Mouse (Mus musculus) liver, embryonic 14.5 days (tissue): Measurements from ENCODE around the gene Snrk. TPM values are rescaled to one million over a fixed set of nuclear protein-coding genes. Genes with fewer than 3 reads are reported as not detected.

Experiments used
- ATAC-seq: fragments of 200-750 bp; cut with Nextera tagmentation; 2 replicates; pipeline ENCODE4 v1.8.0; 2017; ENCODE audit warnings: moderate number of reproducible peaks, mild to moderate bottlenecking, moderate library complexity; ENCODE audit not compliant: insufficient read depth
- DNase-seq, 3 experiments: peaks; one replicate each; pipeline ENCODE4 v3.0.0-alpha.2; 2012 to 2013; ENCODE audit warnings: low read depth in 3 of 3, low spot score in 3 of 3
- H3K27ac ChIP-seq: fragments of 300-500 bp; sonication (generic); 2 replicates; pipeline ENCODE4 v1.5.1; 2014; ENCODE audit warnings: moderate library complexity, mild to moderate bottlenecking, control low read depth, inconsistent platforms
- H3K27me3 ChIP-seq: fragments of 300-500 bp; sonication (generic); 2 replicates; pipeline ENCODE4 v1.6.1; 2014; ENCODE audit warnings: mild to moderate bottlenecking, low read length, moderate library complexity; ENCODE audit not compliant: control insufficient read depth, insufficient read depth
- H3K36me3 ChIP-seq: fragments of 300-500 bp; sonication (generic); replicated peaks from 2 replicates; pipeline ENCODE4 v1.6.1; 2014; ENCODE audit warnings: low read depth; ENCODE audit not compliant: control insufficient read depth, insufficient read depth
- H3K4me1 ChIP-seq, 2 experiments: fragments of 200-500 bp in 1 of 2; fragments of 300-500 bp in 1 of 2; sonication (generic) in 1 of 2; replicated peaks; 2 replicates each; pipeline ENCODE4 v1.6.1; 2012 to 2014; ENCODE audit warnings: antibody characterized with exemption in 1 of 2, inconsistent platforms in 1 of 2, low read length in 1 of 2; ENCODE audit not compliant: control insufficient read depth in 2 of 2, insufficient read depth in 2 of 2
- H3K4me2 ChIP-seq: fragments of 300-500 bp; sonication (generic); 2 replicates; pipeline ENCODE4 v1.6.1; 2014; ENCODE audit warnings: low read depth, mild to moderate bottlenecking, control low read depth, moderate library complexity
- H3K4me3 ChIP-seq, 2 experiments: fragments of 200-500 bp in 1 of 2; fragments of 300-500 bp in 1 of 2; sonication (generic) in 1 of 2; 2 replicates each; pipeline ENCODE4 v1.5.1; 2012 to 2014; ENCODE audit warnings: low read depth in 2 of 2, low read length in 2 of 2, mild to moderate bottlenecking in 2 of 2, control low read depth in 1 of 2, inconsistent platforms in 1 of 2, moderate library complexity in 1 of 2; ENCODE audit not compliant: insufficient read depth in 1 of 2
- H3K9ac ChIP-seq: fragments of 300-500 bp; sonication (generic); replicated peaks from 2 replicates; pipeline ENCODE4 v1.6.1; 2014; ENCODE audit warnings: mild to moderate bottlenecking, control low read depth, moderate library complexity
- H3K9me3 ChIP-seq: fragments of 300-500 bp; sonication (generic); 2 replicates; pipeline ENCODE4 v1.6.1; 2016; ENCODE audit warnings: low read length, mixed read lengths; ENCODE audit not compliant: control insufficient read depth
- CTCF ChIP-seq: IDR thresholded peaks from 2 replicates; pipeline ENCODE4 v1.5.1; 2016; ENCODE audit warnings: antibody characterized with exemption, low read depth, control low read depth
- EP300 ChIP-seq: IDR thresholded peaks from 2 replicates; pipeline ENCODE4 v1.6.1; 2016; ENCODE audit warnings: antibody characterized with exemption, low read depth
- whole genome bisulfite sequencing: fragments of 180-500 bp; shearing (Covaris S2); extraction: QIAGEN DNeasy Blood & Tissue Kit; methylation state at CpG from one replicate; pipeline ENCODE4 v1.1.7; 2014; ENCODE audit not compliant: insufficient replicate concordance; 5-methylcytosine and 5-hydroxymethylcytosine counted together
- polyA plus RNA-seq, 2 experiments: library from polyadenylated mRNA; depleted of rRNA in 1 of 2; stranded (reverse) in 1 of 2; unstranded in 1 of 2; fragments of >200 nt; fragmentation: Nextera tagmentation in 1 of 2; extraction: Ambion mirVana in 1 of 2; gene quantifications; 2 replicates each; pipeline versions ENCODE4 v1.2.1 to v1.2.3; 2012 to 2014

Gene Snrk
- polyA plus RNA-seq, 2 experiments = 10.4 to 12.9 TPM

- 48% methylated on average over 7 of the region's 7 CpGs for WGBS
- TF ChIP-seq CTCF = no peak
- no peak for TF ChIP-seq EP300
- ATAC-seq (peak; percentile 57; the same call in 1 of the 2 replicates), DNase-seq (no peak)
- H3K4me1 ChIP-seq = peaks cover 11 to 19% of the 10 kb centered on the region in 2 experiments
- H3K9ac ChIP-seq = no peak overlapping the region
- H3K9me3 ChIP-seq = no peaks in the 10 kb centered on the region
- no peaks in the 10 kb centered on the region for H3K36me3 ChIP-seq
- H3K27ac ChIP-seq = peak overlapping the region; percentile 1
- H3K27me3 ChIP-seq = no peaks in the 10 kb centered on the region
- no peak overlapping the region for H3K4me3 ChIP-seq
- no peak overlapping the region; the same call in 1 of the 2 replicates for H3K4me2 ChIP-seq
These were observed 12.7 kb upstream of the Snrk start for GRCm38 (mm10) chr9:122104285-122104829.

- Histone ChIP-seq H3K9ac (no peak overlapping the region), H3K4me3 (no peak overlapping the region), H3K36me3 (no peaks in the 10 kb centered on the region), H3K27me3 (no peaks in the 10 kb centered on the region; the same call in 1 of the 2 replicates), H3K4me1 (peaks cover 11 to 19% of the 10 kb centered on the region in 2 experiments), H3K9me3 (no peaks in the 10 kb centered on the region), H3K4me2 (no peak overlapping the region), H3K27ac (no peak overlapping the region)
- DNase-seq = no peak
- ATAC-seq = no peak
- WGBS = 42% methylated on average over 7 of the region's 7 CpGs
- TF ChIP-seq EP300 (no peak), CTCF (no peak)
These were observed 9.2 kb upstream of the Snrk start for GRCm38 (mm10) chr9:122107701-122108375.

GRCm38 (mm10) chr9:122109553-122110225 is 7.4 kb upstream of the Snrk start:
- H3K9ac ChIP-seq = no peak overlapping the region
- DNase-seq = no peak
- TF ChIP-seq CTCF (no peak), EP300 (no peak)

GRCm38 (mm10) chr9:122110508-122110907 is 6.6 kb upstream of the Snrk start:
- WGBS = 75% methylated on average over 6 of the region's 6 CpGs
- TF ChIP-seq CTCF (no peak), EP300 (no peak)

More at GRCm38 (mm10) chr9:122109553-122110225, 7.4 kb upstream of the Snrk start:
- Histone ChIP-seq H3K4me3 (no peak overlapping the region), H3K27ac (no peak overlapping the region), H3K9me3 (no peaks in the 10 kb centered on the region), H3K36me3 (no peaks in the 10 kb centered on the region), H3K4me1 (peaks cover 3 to 5% of the 10 kb centered on the region in 2 experiments), H3K4me2 (no peak overlapping the region), H3K27me3 (no peaks in the 10 kb centered on the region; the same call in 1 of the 2 replicates)
- 48% methylated on average over 8 of the region's 8 CpGs for WGBS
- ATAC-seq = no peak

GRCm38 (mm10) chr9:122110921-122111320 is 6.1 kb upstream of the Snrk start:
- 57% methylated on average over 5 of the region's 5 CpGs for WGBS
- DNase-seq (no peak), ATAC-seq (no peak)
- H3K4me1 ChIP-seq = peaks cover 0 to 9% of the 10 kb centered on the region in 2 experiments; a peak in 2 of 4 replicates
- no peaks in the 10 kb centered on the region for H3K9me3 ChIP-seq
- no peaks in the 10 kb centered on the region; the same call in 1 of the 2 replicates for H3K27me3 ChIP-seq
- TF ChIP-seq EP300 (no peak), CTCF (no peak)
- H3K36me3 ChIP-seq = no peaks in the 10 kb centered on the region
- H3K9ac ChIP-seq = no peak overlapping the region
- H3K4me2 ChIP-seq = no peak overlapping the region
- no peak overlapping the region for H3K27ac ChIP-seq
- H3K4me3 ChIP-seq = no peak overlapping the region

More at GRCm38 (mm10) chr9:122110508-122110907, 6.6 kb upstream of the Snrk start:
- Histone ChIP-seq H3K9me3 (no peaks in the 10 kb centered on the region), H3K9ac (no peak overlapping the region), H3K36me3 (no peaks in the 10 kb centered on the region), H3K4me2 (no peak overlapping the region), H3K4me1 (peaks cover 0 to 8% of the 10 kb centered on the region in 2 experiments; a peak in 2 of 4 replicates), H3K27me3 (no peaks in the 10 kb centered on the region; the same call in 1 of the 2 replicates), H3K4me3 (no peak overlapping the region), H3K27ac (no peak overlapping the region)
- ATAC-seq = no peak
- DNase-seq = no peak
